Mouse (Mus musculus) midbrain, postnatal 0 days (tissue): ENCODE results near the gene Napepld. TPM values are rescaled to one million over a fixed set of nuclear protein-coding genes. Genes with fewer than 3 reads are reported as not detected.
A peak's percentile ranks its signal among the peaks of the same experiment; 100 is the strongest.
"Not testable (repeated sequence)": the region's sequence is repeated elsewhere in the genome, so short reads cannot be mapped to it uniquely, and the experiment has no call there.

ENCODE experiments used
- ATAC-seq: fragments of 200-750 bp; cut with Nextera tagmentation; 2 replicates; pipeline ENCODE4 v1.8.0; 2017; ENCODE audit warnings: moderate number of reproducible peaks, mild to moderate bottlenecking, moderate TSS enrichment, moderate library complexity; ENCODE audit not compliant: low FRiP score
- DNase-seq: peaks from one replicate; pipeline ENCODE4 v3.0.0-alpha.2; 2015; ENCODE audit warnings: low spot score
- H3K27ac ChIP-seq: fragments of 300-500 bp; sonication (generic); 2 replicates; pipeline ENCODE4 v1.5.1; 2014; ENCODE audit warnings: low read depth, mild to moderate bottlenecking, low read length, mixed read lengths
- H3K27me3 ChIP-seq: fragments of 300-500 bp; sonication (generic); 2 replicates; pipeline ENCODE4 v1.6.1; 2014; ENCODE audit warnings: low read length, control low read depth, mixed read lengths; ENCODE audit not compliant: insufficient read depth
- H3K36me3 ChIP-seq: fragments of 300-500 bp; sonication (generic); 2 replicates; pipeline ENCODE4 v1.6.1; 2014; ENCODE audit warnings: low read length, control low read depth, mixed read lengths; ENCODE audit not compliant: insufficient read depth
- H3K4me1 ChIP-seq: fragments of 300-500 bp; sonication (generic); 2 replicates; pipeline ENCODE4 v1.6.1; 2014; ENCODE audit warnings: mild to moderate bottlenecking, control low read depth, antibody characterized with exemption, low read length, mixed read lengths; ENCODE audit not compliant: insufficient read depth
- H3K4me2 ChIP-seq: fragments of 300-500 bp; sonication (generic); 2 replicates; pipeline ENCODE4 v1.6.1; 2014; ENCODE audit warnings: low read depth, mild to moderate bottlenecking, low read length, mixed read lengths; ENCODE audit not compliant: poor library complexity, severe bottlenecking
- H3K4me3 ChIP-seq: fragments of 300-500 bp; sonication (generic); 2 replicates; pipeline ENCODE4 v1.5.1; 2014; ENCODE audit warnings: low read depth, mild to moderate bottlenecking, low read length, moderate library complexity
- H3K9ac ChIP-seq: fragments of 300-500 bp; sonication (generic); replicated peaks from 2 replicates; pipeline ENCODE4 v1.6.1; 2014; ENCODE audit warnings: mild to moderate bottlenecking, low read length, moderate library complexity, mixed read lengths; ENCODE audit not compliant: poor library complexity, severe bottlenecking
- H3K9me3 ChIP-seq: fragments of 300-500 bp; sonication (generic); 2 replicates; pipeline ENCODE4 v1.6.1; 2016; ENCODE audit warnings: low read length, control low read depth
- CTCF ChIP-seq: IDR thresholded peaks from 2 replicates; pipeline ENCODE4 v1.5.1; 2016; ENCODE audit warnings: antibody characterized with exemption, mild to moderate bottlenecking
- WGBS: fragments of 180-500 bp; shearing (Covaris S2); extraction: QIAGEN DNeasy Blood & Tissue Kit; methylation state at CpG from one replicate; pipeline ENCODE4 v1.1.7; 2014; 5-methylcytosine and 5-hydroxymethylcytosine counted together
- polyA plus RNA-seq: library from polyadenylated mRNA; unstranded; fragments of >200 nt; fragmentation: Nextera tagmentation; extraction: Ambion mirVana; gene quantifications from 2 replicates; pipeline ENCODE4 v1.2.1, GENCODE M21; 2015
- total RNA-seq: library from RNA; depleted of rRNA; stranded (reverse); fragments of >200 nt; gene quantifications from 2 replicates; pipeline ENCODE4 v1.2.3, GENCODE M21; 2014

Gene Napepld
- total and polyA plus RNA-seq, 2 experiments from 2014 or later = 1.4 to 4.1 TPM

DNA sequence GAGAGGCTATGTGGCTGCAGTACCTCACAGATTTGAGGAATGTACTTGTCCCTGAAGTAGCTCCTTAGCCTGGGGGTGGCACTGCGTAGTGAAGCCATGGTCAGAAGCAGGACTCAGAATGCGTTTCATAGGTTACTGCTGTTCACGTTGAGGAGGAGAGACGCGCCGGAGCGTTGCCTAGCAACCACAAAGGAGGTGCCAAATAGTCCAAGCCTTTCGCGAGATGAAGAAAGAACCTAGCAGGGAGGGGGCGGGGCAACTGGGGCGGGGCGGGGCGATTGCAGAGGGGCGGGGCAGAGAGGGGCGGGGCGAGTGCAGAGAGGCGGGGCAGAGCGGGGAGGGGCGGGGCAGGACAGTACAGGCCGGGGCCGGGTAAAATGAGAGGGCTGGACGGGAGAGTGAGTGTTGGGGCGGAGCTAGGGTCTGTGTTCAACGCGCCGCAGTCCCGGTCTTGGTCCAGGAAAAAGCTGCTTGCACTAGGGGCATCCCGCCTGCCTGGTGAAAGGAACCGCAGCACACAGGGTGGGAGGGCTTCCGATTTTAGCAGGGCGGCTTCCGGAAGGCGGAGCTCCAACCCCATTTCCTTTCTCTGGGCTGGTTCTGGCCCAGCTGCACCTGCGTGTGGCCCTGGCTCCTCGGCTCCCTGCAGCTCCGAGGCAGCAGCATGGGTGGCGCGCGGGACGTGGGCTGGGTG is 55.6 kb downstream of the Napepld start, which contains the start of the genes Fbxl13 and Armc10:
Fbxl13 (minus strand) TSS at position 196 of the 694 bp plus-strand sequence.
Armc10 (plus strand) TSS at position 375 of the 694 bp plus-strand sequence.
- 0% methylated on average over 35 of the region's 40 CpGs for WGBS

DNA sequence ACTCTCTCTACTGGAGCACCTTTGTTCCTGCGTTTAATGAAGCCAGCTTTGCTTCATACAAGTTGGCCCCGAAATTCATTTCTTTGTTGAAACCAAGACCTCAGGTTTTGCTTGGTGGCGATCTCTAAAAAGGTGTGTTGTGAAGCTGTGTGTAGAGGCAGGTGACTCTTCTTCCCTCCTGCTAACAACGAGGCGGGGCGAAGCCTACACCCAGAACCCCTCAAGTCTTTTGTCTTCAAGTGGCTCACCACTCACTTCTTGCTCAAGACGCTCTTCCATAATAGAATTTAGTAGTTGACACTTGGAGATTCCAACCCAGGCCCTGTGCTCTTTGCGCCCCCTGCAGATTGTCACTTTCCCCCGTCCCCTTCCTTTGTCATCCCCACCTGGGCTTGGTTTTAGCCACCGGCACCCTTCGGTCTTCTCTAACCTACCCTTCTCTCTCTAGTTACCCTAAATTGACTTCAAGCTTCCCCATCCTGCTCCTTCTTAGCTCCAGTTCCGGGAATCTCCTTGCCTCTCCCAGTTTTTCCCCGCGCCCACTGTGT is 56.2 kb downstream of the Napepld start:
- H3K4me1 ChIP-seq = no peaks in the 10 kb centered on the region
- H3K36me3 ChIP-seq = peaks cover 13% of the 10 kb centered on the region
- no peaks in the 10 kb centered on the region for H3K27me3 ChIP-seq
- WGBS = 14% methylated on average over 14 of the region's 14 CpGs
- ATAC-seq (peak; percentile 12; the same call in 1 of the 2 replicates), DNase-seq (no peak)
- peak overlapping the region; percentile 81; the same call in 1 of the 2 replicates for H3K9ac ChIP-seq
- H3K27ac ChIP-seq = peak overlapping the region; percentile 77
- no peaks in the 10 kb centered on the region for H3K9me3 ChIP-seq
- H3K4me3 ChIP-seq = peak overlapping the region; percentile 80
- TF ChIP-seq CTCF = peak; percentile 60
- peak overlapping the region; percentile 81 for H3K4me2 ChIP-seq

More for the DNA sequence above, 55.6 kb downstream of the Napepld start, which contains the start of the genes Fbxl13 and Armc10:
- ATAC-seq (peak; percentile 95), DNase-seq (peak; percentile 95)
- Histone ChIP-seq H3K27ac (peak within 1 kb of the TSS; percentile 77), H3K4me1 (no peaks in the 10 kb centered on the region), H3K9ac (peak within 1 kb of the TSS; percentile 81), H3K27me3 (no peaks in the 10 kb centered on the region), H3K9me3 (no peaks in the 10 kb centered on the region), H3K4me2 (peak within 1 kb of the TSS; percentile 81), H3K4me3 (peak within 1 kb of the TSS; percentile 80), H3K36me3 (peaks cover 19% of the 10 kb centered on the region)
- peak; percentile 54 for TF ChIP-seq CTCF

DNA sequence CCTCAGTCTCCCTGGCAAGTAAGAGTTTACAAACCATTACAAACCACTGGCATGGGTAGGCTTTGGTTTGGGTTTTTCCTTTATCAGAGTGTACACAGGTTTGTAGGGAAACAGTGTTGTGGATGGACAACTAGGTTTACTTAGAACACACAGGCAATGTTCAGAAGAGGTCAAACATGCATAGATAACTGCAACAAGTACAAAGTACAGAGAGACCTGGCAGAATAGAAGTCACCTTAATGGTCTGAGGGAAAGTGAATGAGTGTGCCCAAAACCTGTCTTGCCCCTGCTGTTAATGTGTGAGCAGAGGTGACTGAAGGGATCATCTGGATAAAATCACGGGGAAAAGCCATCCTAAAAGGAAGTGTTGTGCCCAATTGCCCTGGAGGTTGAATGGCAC is 57.6 kb downstream of the Napepld start:
- peaks cover 1% of the 10 kb centered on the region; the same call in 1 of the 2 replicates for H3K36me3 ChIP-seq
- WGBS = 56% methylated on average over 1 of the region's 1 CpGs
- H3K4me1 ChIP-seq = no peaks in the 10 kb centered on the region
- no peaks in the 10 kb centered on the region for H3K9me3 ChIP-seq
- H3K27ac ChIP-seq = no peak overlapping the region
- no peak overlapping the region for H3K9ac ChIP-seq
- ATAC-seq (no peak), DNase-seq (no peak)
- H3K27me3 ChIP-seq = no peaks in the 10 kb centered on the region
- TF ChIP-seq CTCF = no peak
- no peak overlapping the region for H3K4me3 ChIP-seq
- no peak overlapping the region for H3K4me2 ChIP-seq

DNA sequence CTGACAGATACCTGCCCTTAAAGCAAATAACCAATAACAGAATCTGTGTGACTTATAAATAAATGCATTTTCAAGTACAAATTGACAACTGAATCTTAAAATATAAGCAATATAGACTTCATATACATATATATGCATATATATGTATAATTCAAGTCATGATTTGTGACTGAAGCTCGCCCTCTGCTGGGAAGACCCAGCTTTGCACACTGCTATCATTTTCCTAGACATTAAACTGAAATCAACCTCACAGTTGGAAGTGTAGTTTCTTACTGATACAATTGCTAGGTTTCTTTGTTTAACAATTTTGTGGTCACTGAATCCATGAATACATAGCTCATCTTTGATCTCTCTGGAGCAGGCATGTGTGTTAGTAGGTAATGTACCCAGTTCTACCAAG is 60.2 kb downstream of the Napepld start:
- DNase-seq = peak; percentile 67
- Histone ChIP-seq H3K36me3 (no peaks in the 10 kb centered on the region), H3K4me3 (no peak overlapping the region), H3K27me3 (no peaks in the 10 kb centered on the region), H3K27ac (no peak overlapping the region), H3K4me1 (no peaks in the 10 kb centered on the region), H3K9ac (no peak overlapping the region), H3K4me2 (no peak overlapping the region), H3K9me3 (no peaks in the 10 kb centered on the region)
- 3% methylated on average over 1 of the region's 1 CpGs for WGBS
- TF ChIP-seq CTCF = peak; percentile 90
- no peak for ATAC-seq

DNA sequence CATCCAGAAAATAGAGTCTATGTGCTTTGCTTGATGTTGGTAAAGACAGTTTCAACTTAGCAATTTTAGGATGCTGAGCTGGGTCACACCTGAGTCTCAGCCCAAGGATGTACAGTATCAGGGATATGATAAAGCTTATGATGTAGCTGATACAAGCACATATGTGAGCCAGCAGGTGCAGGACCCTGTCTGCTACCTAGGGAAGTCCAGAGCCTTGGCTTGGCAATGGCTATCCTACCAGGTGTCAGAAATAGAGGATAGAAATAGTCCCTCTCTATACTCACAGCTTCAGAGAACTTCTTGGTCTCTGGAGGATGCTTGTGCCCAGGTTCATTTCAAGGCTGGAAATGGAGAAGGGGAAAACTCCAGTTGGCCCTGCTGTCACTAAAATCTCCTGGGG is 75.3 kb downstream of the Napepld start:
- H3K4me3 ChIP-seq = no peak overlapping the region
- no peak for DNase-seq
- TF ChIP-seq CTCF = no peak
- ATAC-seq = no peak
- H3K36me3 ChIP-seq = no peaks in the 10 kb centered on the region
- H3K4me1 ChIP-seq = no peaks in the 10 kb centered on the region
- H3K9me3 ChIP-seq = no peaks in the 10 kb centered on the region
- H3K9ac ChIP-seq = no peak overlapping the region
- H3K27me3 ChIP-seq = no peaks in the 10 kb centered on the region
- H3K27ac ChIP-seq = no peak overlapping the region
- no peak overlapping the region for H3K4me2 ChIP-seq

DNA sequence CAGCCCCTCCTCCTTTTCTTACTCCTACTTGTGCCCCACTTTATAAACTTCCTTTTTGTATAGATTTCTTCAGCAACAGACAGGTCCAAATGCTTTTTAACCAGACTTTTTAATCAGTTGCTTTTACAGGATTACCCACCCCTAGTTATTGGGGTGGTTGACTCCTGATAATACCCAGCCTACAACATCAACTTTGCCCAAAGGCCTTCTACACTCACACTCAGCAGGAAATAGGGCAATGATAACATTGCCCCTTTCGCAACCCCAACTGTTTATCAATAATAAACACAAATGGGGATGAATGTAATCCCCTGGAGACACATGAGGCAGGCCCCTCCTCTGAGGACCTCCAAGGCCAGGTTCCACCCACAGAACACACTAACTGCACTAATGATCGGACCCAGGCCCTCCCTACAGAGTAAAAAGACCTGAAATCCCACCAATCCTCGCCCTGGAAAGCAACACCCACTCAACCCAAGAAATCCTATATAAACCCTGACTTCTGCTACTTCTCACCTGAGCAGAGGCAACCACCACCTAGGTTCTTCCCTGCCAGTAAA is 84.7 kb downstream of the Napepld start:
- ATAC-seq = no peak
- no peak overlapping the region for H3K4me3 ChIP-seq
- H3K4me2 ChIP-seq = no peak overlapping the region
- no peak overlapping the region for H3K9ac ChIP-seq
- no peaks in the 10 kb centered on the region for H3K9me3 ChIP-seq
- no peaks in the 10 kb centered on the region for H3K27me3 ChIP-seq
- no peak for DNase-seq
- H3K36me3 ChIP-seq = no peaks in the 10 kb centered on the region
- WGBS = 79% methylated on average over 3 of the region's 3 CpGs
- H3K27ac ChIP-seq = no peak overlapping the region
- no peaks in the 10 kb centered on the region for H3K4me1 ChIP-seq
- TF ChIP-seq CTCF = no peak

DNA sequence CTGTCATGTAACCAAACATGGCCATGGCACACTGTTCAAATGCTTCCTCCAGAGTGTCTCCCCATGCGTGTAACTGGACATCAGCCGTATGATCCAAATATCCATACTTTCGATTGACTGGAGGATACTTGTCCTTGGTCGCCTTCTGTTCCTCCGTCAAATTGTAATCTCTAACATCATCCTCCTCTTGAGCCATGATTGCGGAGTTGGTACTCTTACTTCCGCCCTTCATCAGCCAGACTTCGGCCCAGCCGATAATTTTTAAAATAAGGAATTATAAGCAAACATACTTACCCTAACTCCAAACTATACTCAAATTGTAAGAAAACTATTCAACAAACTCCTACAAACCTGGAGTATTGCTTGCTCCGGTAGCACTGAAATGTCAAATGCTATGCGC is 86.9 kb downstream of the Napepld start:
- not testable (repeated sequence) for H3K36me3 ChIP-seq, ATAC-seq, H3K9ac ChIP-seq, H3K4me1 ChIP-seq, DNase-seq, H3K9me3 ChIP-seq, H3K27me3 ChIP-seq, H3K27ac ChIP-seq, H3K4me2 ChIP-seq, H3K4me3 ChIP-seq
- WGBS = 97% methylated on average over 11 of the region's 11 CpGs
